Mouse (Mus musculus): ENCODE data around the gene Hsp90ab1.

DNA sequence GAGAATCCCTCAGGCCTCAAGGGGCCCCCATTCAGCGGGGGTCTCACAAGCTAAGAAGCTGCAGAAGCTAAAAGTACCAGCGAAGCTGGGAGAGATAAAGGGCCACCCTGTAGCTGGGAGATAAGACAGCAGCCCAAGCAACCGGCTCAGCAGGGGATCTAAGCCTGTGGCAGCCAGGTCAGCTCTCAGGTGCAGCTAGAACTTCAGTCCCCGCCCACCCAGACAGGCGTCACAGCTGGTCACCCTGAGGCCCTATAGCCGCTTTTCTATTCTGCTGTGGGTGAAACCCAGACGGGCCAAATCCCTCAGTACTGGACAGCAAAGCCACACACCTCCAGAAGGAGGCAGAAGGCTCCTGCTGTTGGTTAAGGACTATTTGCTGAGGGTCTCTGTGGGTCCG lies 20.4 kb upstream of the Hsp90ab1 start:
- TF ChIP-seq CTCF (IDR thresholded peaks at IDR 0.05; ENCODE audit: extremely low read depth, insufficient read depth, low read length) (no peak), POLR2A (IDR thresholded peaks at IDR 0.05; ENCODE audit: extremely low read depth, insufficient read depth, low read length) (no peak)

All from cortical plate, adult 2 months (tissue).